In the genomic region with DNA sequence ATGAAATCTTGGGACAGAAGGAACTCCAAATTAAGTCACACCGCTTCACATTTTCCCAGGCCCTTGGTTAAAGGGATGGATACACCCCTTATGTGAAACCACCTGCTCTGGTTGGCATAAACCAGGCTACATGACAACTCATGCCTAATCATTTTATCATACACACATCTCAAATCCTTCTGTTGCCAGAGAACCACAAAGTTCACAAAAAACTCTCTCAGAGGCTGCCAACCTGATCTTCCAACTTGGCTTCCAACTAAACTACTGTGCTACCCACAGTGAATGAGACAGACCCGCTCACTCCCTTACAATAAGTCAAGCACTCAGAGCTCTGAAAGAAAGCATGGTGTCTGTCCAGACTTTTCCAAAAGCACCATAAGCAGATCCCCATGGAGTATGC, we compare ENCODE assay signal across 8 mouse cellular contexts. TPM values are rescaled to one million over a fixed set of nuclear protein-coding genes. Genes with fewer than 3 reads are reported as not detected.
A peak's percentile ranks its signal among the peaks of the same experiment; 100 is the strongest.
DNase-seq lines count a peak whose midpoint lies in the region; ATAC-seq lines count a peak whose summit lies in the region.

No protein-coding gene starts in this region.

- H3K4me3 ChIP-seq in lung, embryonic 16.5 days (ENCODE audit: low read length) = peak overlapping the region; percentile 93
- H3K4me3 ChIP-seq in limb, embryonic 13.5 days = peak overlapping the region; percentile 96
- H3K4me3 ChIP-seq in stomach, embryonic 16.5 days (replicated peaks; ENCODE audit: low read length) = peak overlapping the region; percentile 96

- H3K4me2 ChIP-seq in lung, embryonic 16.5 days (ENCODE audit: low read depth, low read length) = peak overlapping the region; percentile 65
- peak overlapping the region; percentile 71 for H3K4me2 ChIP-seq in limb, embryonic 13.5 days (replicated peaks)
- peak overlapping the region; percentile 67 for H3K4me2 ChIP-seq in stomach, embryonic 16.5 days (ENCODE audit: low read depth, low read length)

- no peak for ATAC-seq in lung, embryonic 16.5 days (ENCODE audit: low read depth)
- ATAC-seq in limb, embryonic 13.5 days (ENCODE audit: low FRiP score, low read depth) = no peak
- no peak for ATAC-seq in stomach, embryonic 16.5 days (ENCODE audit: insufficient read depth, low FRiP score)

- H3K27me3 ChIP-seq in lung, embryonic 16.5 days (ENCODE audit: control insufficient read depth, insufficient read depth, low read depth, low read length) = no peaks in the 10 kb centered on the region
- H3K27me3 ChIP-seq in limb, embryonic 13.5 days = no peaks in the 10 kb centered on the region
- no peaks in the 10 kb centered on the region for H3K27me3 ChIP-seq in stomach, embryonic 16.5 days (ENCODE audit: control insufficient read depth, insufficient read depth, low read length)

- intact Hi-C loops in left cerebral cortex, postnatal 10 days (cut with DNase I) = loop anchor here (5.0 kb wide), 1 partner anchor 65 kb away; no protein-coding TSS in a partner anchor

- WGBS in lung, embryonic 16.5 days = 81% methylated on average over 2 of the region's 2 CpGs
- 86% methylated on average over 2 of the region's 2 CpGs for WGBS in limb, embryonic 13.5 days
- WGBS in stomach, embryonic 16.5 days = 78% methylated on average over 2 of the region's 2 CpGs

- no peaks in the 10 kb centered on the region for H3K36me3 ChIP-seq in lung, embryonic 16.5 days (ENCODE audit: control insufficient read depth, insufficient read depth, low read length)
- H3K36me3 ChIP-seq in limb, embryonic 13.5 days = no peaks in the 10 kb centered on the region; the same call in 1 of the 2 replicates
- 0 out of 2 replicates have a peak, but pooled peaks cover 4% of the 10 kb centered on the region for H3K36me3 ChIP-seq in stomach, embryonic 16.5 days (ENCODE audit: control insufficient read depth, insufficient read depth, low read length)

- H3K4me1 ChIP-seq in lung, embryonic 16.5 days (replicated peaks; ENCODE audit: control insufficient read depth, insufficient read depth, low read length) = peaks cover 33% of the 10 kb centered on the region
- peaks cover 44% of the 10 kb centered on the region for H3K4me1 ChIP-seq in limb, embryonic 13.5 days
- peaks cover 25% of the 10 kb centered on the region for H3K4me1 ChIP-seq in stomach, embryonic 16.5 days (ENCODE audit: control insufficient read depth, insufficient read depth, low read length)

- peak; percentile 34 for DNase-seq in cerebellum, adult 9-11 months
- DNase-seq in cerebellum, adult 11 months = no peak
- DNase-seq in lung, postnatal 25 days (ENCODE audit: low spot score) = no peak
- no peak for DNase-seq in right cerebral cortex, postnatal 10 days (ENCODE audit: low spot score in 2 of 2)
- DNase-seq in left cerebral cortex, postnatal 10 days (ENCODE audit: extremely low spot score in 1 of 2, low spot score in 2 of 2) = no peak

- H3K9me3 ChIP-seq in lung, embryonic 16.5 days (ENCODE audit: control insufficient read depth, low read length) = no peaks in the 10 kb centered on the region
- no peaks in the 10 kb centered on the region for H3K9me3 ChIP-seq in limb, embryonic 13.5 days
- H3K9me3 ChIP-seq in stomach, embryonic 16.5 days (replicated peaks; ENCODE audit: control insufficient read depth, low read length) = no peaks in the 10 kb centered on the region

- peak overlapping the region; percentile 46 for H3K9ac ChIP-seq in lung, embryonic 16.5 days (ENCODE audit: low read length)
- 0 out of 2 replicates have a peak overlapping the region, but pooled peaks have one; percentile 98 for H3K9ac ChIP-seq in limb, embryonic 13.5 days
- no peak overlapping the region for H3K9ac ChIP-seq in stomach, embryonic 16.5 days (ENCODE audit: low read length)

- H3K27ac ChIP-seq in lung, embryonic 16.5 days (ENCODE audit: low read length) = no peak overlapping the region
- H3K27ac ChIP-seq in limb, embryonic 13.5 days = no peak overlapping the region
- H3K27ac ChIP-seq in stomach, embryonic 16.5 days (ENCODE audit: low read length) = no peak overlapping the region

RNA-seq across cellular contexts. Expression of a gene that starts 1.6 kb away (rescaled TPM):
- 33.8 and 33.9 TPM in 2 replicates for polyA plus RNA-seq in lung, embryonic 16.5 days (2015; fragmentation: Nextera tagmentation; extraction: Ambion mirVana)
- 41.6 and 45.4 TPM in 2 replicates for polyA plus RNA-seq in limb, embryonic 13.5 days (2015; fragmentation: Nextera tagmentation; extraction: Ambion mirVana)
- polyA plus RNA-seq in stomach, embryonic 16.5 days (2015; fragmentation: Nextera tagmentation; extraction: Ambion mirVana) = 25.0 and 28.1 TPM in 2 replicates
- 10 to 100 TPM; 53.4 to 54.2 TPM for total RNA-seq in left cerebral cortex, postnatal 10 days (2021)
